Mouse (Mus musculus): ENCODE data around the gene Neurog1.

Gene Neurog1

GRCm38 (mm10) chr13:56251924-56252619 lies at the start of gene Neurog1:
TSS of gene Neurog1 (minus strand) at chr13:56252163.
- no peak for DNase-seq (ENCODE audit: low read depth, low spot score)

GRCm38 (mm10) chr13:56299336-56299735 lies 47.4 kb upstream of the Neurog1 start:
- DNase-seq (ENCODE audit: low read depth, low spot score) = no peak

- no peak for DNase-seq (ENCODE audit: low read depth, low spot score)
Measured at GRCm38 (mm10) chr13:56296659-56297020, 44.7 kb upstream of the Neurog1 start.

- peak; percentile 49 for DNase-seq (ENCODE audit: low read depth, low spot score)
Measured at GRCm38 (mm10) chr13:56295943-56296658, 44.1 kb upstream of the Neurog1 start, which contains the start of gene Cxcl14. TSS of gene Cxcl14 (minus strand) at chr13:56296551.

GRCm38 (mm10) chr13:56295586-56295942 lies 43.6 kb upstream of the Neurog1 start:
- no peak for DNase-seq (ENCODE audit: low read depth, low spot score)

GRCm38 (mm10) chr13:56294908-56295307 lies 42.9 kb upstream of the Neurog1 start:
- no peak for DNase-seq (ENCODE audit: low read depth, low spot score)

GRCm38 (mm10) chr13:56289998-56290397 lies 38.0 kb upstream of the Neurog1 start:
- DNase-seq (ENCODE audit: low read depth, low spot score) = no peak

GRCm38 (mm10) chr13:56289261-56289660 lies 37.3 kb upstream of the Neurog1 start:
- DNase-seq (ENCODE audit: low read depth, low spot score) = no peak

GRCm38 (mm10) chr13:56288601-56289000 lies 36.6 kb upstream of the Neurog1 start:
- no peak for DNase-seq (ENCODE audit: low read depth, low spot score)

GRCm38 (mm10) chr13:56287091-56287490 lies 35.1 kb upstream of the Neurog1 start:
- no peak for DNase-seq (ENCODE audit: low read depth, low spot score)

GRCm38 (mm10) chr13:56283321-56283720 lies 31.4 kb upstream of the Neurog1 start:
- no peak for DNase-seq (ENCODE audit: low read depth, low spot score)

GRCm38 (mm10) chr13:56280356-56280755 lies 28.4 kb upstream of the Neurog1 start:
- no peak for DNase-seq (ENCODE audit: low read depth, low spot score)

GRCm38 (mm10) chr13:56279439-56279838 lies 27.5 kb upstream of the Neurog1 start:
- DNase-seq (ENCODE audit: low read depth, low spot score) = no peak

GRCm38 (mm10) chr13:56275171-56275570 lies 23.2 kb upstream of the Neurog1 start:
- DNase-seq (ENCODE audit: low read depth, low spot score) = no peak

GRCm38 (mm10) chr13:56270124-56270523 lies 18.2 kb upstream of the Neurog1 start:
- DNase-seq (ENCODE audit: low read depth, low spot score) = no peak

- no peak for DNase-seq (ENCODE audit: low read depth, low spot score)
Measured at GRCm38 (mm10) chr13:56267396-56267795, 15.4 kb upstream of the Neurog1 start.

- DNase-seq (ENCODE audit: low read depth, low spot score) = no peak
Measured at GRCm38 (mm10) chr13:56266435-56266834, 14.5 kb upstream of the Neurog1 start.

GRCm38 (mm10) chr13:56265661-56266060 lies 13.7 kb upstream of the Neurog1 start:
- no peak for DNase-seq (ENCODE audit: low read depth, low spot score)

GRCm38 (mm10) chr13:56262269-56262668 lies 10.3 kb upstream of the Neurog1 start:
- no peak for DNase-seq (ENCODE audit: low read depth, low spot score)

- no peak for DNase-seq (ENCODE audit: low read depth, low spot score)
Measured at GRCm38 (mm10) chr13:56260344-56260780, 8.4 kb upstream of the Neurog1 start.

GRCm38 (mm10) chr13:56259926-56260250 lies 7.9 kb upstream of the Neurog1 start:
- no peak for DNase-seq (ENCODE audit: low read depth, low spot score)

GRCm38 (mm10) chr13:56259021-56259925 lies 7.3 kb upstream of the Neurog1 start:
- DNase-seq (ENCODE audit: low read depth, low spot score) = no peak
